Mouse (Mus musculus) kidney, adult 9 months (tissue): ENCODE results near the gene Hibadh.

ENCODE experiments used
- DNase-seq: peaks from one replicate; pipeline ENCODE4 v3.0.0; 2022

Hibadh gene

DNA sequence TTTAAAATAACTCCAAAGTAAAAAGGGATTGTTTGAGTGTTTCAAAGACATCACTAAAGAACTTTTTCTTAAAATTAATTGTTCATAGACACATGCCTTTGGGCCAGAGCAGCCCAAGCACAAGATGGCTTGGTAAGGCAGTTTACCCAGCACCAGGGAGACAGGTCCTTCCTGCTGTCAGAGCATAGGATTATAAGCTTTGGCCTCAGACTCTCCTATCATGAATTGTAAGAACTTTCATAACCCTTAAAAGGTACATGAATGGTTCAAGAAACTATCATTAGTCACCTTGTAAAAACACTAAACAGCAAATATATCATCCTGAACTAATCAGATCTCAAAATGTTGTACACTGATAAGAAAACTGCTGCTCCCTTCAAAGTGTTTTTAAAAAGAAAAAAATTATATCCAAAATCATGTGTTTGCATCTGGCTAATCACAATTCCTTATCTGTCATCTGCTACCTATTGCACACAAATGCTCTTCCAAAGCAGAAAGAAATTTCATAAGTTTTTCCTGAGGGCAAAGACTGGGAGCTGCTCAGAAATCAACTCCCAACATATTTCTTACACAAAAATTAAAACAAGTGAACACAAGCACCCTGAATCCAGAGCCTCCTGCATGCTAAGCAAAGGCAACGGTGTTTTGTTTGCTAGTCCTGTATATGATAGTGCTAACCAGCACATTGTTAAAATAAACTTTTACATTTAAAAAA, 1.6 kb downstream of the Hibadh start:
- DNase-seq: no peak

DNA sequence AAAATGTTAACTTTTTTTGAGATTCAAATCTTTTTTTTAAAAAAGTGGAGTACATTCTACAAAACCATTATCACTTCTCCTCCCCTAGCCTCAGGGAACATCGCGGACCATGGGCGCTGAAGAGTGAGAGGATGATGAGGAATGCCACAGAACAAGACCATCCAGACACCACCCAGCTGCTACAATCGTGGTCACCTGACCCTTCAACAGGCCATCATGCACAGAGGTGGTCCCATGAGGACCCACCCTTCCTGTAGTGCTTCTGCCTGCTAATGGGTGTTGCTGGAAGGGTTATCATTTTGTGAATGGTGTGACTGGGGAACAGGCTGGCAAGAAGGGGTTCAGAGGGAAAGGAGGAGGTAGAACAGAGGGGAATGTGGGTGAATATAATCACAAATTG, 2.9 kb downstream of the Hibadh start:
- DNase-seq: no peak

DNA sequence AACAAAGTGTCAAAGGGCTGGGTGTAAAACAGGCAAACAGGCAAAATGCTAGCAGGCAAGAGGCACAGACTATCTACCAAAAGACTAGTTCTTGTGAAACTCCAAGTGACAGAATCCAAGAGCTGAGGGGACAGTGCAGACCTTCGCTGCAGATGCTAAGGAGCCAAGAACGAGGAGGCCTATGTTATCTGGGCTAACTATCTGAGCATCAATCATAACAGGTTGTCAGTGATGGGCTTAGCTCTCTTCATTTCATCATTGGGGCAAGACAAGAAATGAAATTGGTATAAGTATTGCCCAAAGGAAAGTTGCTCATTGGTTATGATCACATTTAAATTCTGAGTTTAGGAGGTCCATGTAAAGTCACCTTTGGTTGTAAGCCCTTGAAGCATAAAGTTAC, 4.8 kb downstream of the Hibadh start:
- DNase-seq: no peak

DNA sequence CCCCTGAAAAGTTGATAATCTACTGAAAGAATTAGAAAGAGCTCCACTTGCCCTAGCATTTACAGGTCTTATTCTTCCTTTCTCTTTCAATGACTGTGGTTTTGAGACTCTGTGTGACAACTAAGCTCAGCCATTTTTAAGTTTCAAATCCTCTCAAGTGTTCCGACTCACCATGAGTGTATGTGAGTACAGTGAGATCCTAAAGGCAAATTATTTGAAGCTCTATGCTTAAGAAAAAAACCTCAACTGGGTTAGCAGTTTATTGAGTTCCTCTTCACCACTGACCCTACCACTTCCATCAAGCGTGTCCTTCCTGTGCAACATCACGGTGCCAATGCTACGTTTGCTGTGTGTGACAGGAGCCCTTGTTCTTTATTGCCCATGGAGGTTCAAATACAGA, 9.6 kb downstream of the Hibadh start:
- DNase-seq: no peak

DNA sequence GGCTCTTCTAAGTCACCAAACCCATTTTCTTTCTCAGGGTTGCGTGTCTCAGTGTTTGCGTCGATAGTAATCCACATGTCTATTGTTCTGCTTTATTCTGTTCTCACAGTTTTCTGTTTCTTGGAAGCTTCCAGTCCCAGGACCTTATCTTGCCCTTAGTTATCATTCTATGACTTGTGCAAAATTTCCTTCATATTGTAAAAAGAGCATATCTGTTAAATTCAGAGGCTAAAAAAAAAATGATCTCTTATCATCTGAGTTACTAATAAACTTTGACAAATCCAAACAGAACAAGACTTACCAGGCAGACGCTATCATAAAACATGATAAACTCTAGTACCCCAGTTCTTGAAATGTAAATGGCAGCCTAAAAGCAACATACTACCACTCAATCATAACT, 11.0 kb downstream of the Hibadh start:
- no peak for DNase-seq

GRCm38 (mm10) chr6:52626735-52627134, 13.5 kb downstream of the Hibadh start:
- DNase-seq: no peak

- DNase-seq: no peak
Observed at GRCm38 (mm10) chr6:52623741-52624140, 16.4 kb downstream of the Hibadh start.

GRCm38 (mm10) chr6:52621731-52622480, 18.3 kb downstream of the Hibadh start:
- peak; percentile 47 for DNase-seq

DNA sequence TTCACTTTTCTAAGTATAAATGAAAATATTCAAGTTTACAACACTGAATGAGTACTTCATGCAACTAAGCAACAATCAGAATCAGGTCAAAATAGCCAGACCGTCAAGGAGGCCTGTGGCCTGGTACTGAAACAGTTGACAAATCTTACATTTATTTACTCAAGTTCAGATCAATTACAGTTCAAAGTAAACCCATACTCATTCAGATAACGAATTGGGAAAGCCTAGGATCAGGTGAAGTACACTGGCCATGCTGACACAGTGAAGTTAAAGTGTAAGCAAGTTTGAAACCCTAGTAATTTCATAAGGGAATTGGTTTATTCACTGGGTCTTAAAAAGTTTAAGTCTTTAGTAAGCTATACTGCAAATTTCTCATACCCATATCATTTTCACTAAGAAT, 20.1 kb downstream of the Hibadh start:
- no peak for DNase-seq

DNA sequence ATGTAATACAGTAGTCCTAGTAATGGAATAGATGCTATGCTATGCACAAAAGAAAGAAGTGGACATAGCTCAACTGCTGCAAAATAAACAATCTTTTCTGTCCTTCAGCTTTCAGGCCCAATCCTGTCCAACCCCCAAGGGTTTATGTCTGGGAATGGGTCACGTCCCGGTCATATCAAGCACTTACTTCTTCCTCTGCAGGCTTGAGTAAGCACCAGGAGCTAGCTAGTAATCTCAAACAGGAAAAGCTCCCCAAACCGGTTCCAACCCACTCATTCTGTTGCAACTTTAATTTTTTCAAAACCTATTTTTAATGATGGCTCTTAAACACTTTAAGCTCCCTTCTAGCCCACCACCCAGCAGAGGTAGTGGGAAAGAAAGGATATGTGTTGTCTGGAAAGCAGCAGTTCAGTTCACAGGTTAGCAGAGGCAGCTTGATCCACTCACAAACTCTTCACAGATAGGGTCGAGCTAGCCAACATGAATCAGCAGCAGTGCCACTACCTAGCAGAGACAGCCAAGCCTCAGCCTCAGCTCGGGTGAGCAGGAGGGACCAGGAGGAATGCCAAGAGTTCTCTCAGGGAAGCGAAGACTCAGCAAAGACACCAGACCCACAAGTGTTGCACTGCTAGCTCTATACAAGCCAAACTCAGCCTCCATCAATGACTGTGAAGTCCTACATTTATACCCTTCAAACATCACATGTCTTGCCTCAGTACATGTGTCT, 30.4 kb downstream of the Hibadh start:
- peak; percentile 56 for DNase-seq

DNA sequence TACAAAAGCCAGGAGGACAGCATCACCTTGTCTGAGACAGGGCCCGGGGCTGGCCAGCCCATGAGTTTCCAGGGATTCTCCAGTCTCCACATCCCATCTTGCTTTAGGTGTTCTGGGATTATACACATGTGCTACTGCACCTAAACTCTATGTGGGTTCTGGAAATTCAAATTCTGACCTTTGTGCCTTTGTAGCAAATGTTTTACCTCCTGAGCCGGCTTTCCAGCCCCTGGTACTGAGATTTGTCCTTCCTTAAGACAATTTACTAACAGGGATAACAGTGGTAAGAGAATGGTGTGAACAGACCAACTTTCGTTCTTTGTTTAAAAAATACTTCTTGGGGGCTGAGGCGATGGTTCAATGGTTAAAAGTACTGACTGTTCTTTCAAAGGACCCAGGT, 32.1 kb downstream of the Hibadh start:
- DNase-seq: peak; percentile 78

- no peak for DNase-seq
Observed at GRCm38 (mm10) chr6:52606746-52607347, 33.3 kb downstream of the Hibadh start.

GRCm38 (mm10) chr6:52601706-52602642, 38.2 kb downstream of the Hibadh start:
- peak; percentile 75 for DNase-seq

GRCm38 (mm10) chr6:52601117-52601516, 39.1 kb downstream of the Hibadh start:
- peak; percentile 71 for DNase-seq

DNA sequence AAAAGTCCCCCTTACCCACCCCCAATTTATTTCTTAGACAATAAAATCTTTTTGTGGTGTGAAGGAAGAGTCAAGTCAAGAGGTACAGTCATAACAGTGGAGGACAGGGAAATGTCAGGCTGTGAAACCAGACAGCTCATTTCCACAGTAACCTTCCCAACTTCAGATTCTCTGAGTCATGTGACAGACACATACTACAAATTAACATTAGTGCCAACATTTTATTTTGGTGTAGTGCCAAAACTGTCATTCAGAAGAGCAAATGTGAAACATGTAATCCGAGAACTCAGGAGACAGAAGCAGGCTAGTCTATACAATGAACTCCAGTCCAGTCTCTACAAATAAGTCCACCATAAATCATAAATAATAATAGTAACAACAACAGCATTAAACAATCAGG, 45.4 kb downstream of the Hibadh start:
- no peak for DNase-seq

DNA sequence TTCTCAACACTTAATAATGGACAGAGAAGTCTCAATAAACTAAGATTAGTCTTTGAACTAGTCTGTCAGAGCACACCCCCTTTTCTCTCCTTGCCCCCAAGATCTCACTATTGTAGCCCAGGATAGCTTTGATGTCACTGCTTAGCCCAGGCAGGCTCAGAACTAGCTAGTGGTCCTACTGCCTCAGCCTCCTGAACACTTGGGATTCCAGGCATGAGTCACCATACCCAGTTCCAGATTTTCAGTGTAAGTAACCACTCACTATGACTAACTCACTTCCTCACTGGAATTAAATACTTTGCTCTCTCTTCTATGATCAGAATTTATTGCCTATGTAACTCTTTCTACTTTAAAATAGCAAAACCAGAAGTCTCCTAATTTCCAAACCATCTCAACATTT, 53.6 kb downstream of the Hibadh start:
- no peak for DNase-seq

DNA sequence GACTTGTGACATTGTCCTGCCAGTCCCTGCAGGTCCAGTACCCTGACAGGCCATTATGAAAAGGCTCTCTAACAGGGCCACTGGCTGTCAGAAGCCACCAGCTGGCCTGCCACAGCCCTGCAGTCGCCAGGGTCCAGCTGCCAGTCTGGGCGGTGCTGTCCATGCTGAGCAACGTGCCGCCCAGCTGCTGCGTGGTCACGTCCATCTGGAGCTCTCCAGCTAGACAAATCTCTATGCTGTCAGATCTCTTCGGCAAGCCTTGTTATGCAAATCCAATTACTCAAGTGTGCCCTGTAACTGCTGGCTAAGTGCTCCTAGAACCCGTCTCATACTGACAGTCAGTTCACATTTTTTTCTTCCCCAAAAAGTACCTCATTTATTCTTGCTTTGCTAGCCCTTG, 55.8 kb downstream of the Hibadh start:
- DNase-seq: no peak

DNA sequence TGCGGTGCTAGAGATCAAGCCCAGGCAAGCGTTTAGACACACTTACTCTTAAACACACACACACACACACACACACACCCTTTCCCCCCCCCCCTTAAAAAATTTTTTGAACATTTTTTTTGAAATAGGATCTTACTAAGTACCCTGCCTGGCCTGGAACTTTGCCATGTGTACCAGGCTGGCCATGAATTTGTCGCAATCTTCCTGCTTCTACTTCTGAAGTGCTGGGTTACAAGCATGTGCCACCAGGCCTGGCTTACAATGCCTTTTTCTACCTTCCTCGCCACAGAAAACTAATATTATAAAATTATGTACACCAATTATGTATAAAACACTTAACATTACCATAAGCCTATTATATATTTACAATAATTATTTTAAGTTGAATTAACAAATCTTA, 59.1 kb downstream of the Hibadh start:
- no peak for DNase-seq

GRCm38 (mm10) chr6:52578322-52578721, 61.9 kb downstream of the Hibadh start:
- no peak for DNase-seq

GRCm38 (mm10) chr6:52577270-52577669, 62.9 kb downstream of the Hibadh start:
- DNase-seq: peak; percentile 61

DNA sequence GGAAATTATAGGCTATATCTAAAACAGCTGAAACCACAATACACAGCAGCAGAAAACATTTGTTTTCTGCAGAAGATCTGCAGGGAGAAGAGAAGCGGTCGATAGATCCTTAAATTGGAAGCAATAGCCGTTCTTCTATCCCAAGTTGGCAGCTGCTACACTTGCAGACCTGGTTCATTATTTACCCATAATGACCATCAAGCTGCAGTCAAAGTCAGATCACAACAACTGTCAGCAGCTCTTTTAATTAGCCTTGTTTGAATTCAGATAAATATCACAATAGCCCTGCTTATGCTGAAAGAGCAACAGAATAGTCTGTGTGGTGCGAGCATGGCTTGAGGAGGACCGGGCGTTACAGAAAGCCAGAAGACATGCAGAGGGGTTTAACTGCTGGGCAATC, 71.5 kb downstream of the Hibadh start:
- DNase-seq: no peak
